Mouse (Mus musculus): ENCODE results near the gene Epha1. TPM values are rescaled to one million over a fixed set of nuclear protein-coding genes. Genes with fewer than 3 reads are reported as not detected.

Epha1 gene
- total and polyA plus RNA-seq, 3 experiments, result 0.04 TPM; not detected in 2

DNA sequence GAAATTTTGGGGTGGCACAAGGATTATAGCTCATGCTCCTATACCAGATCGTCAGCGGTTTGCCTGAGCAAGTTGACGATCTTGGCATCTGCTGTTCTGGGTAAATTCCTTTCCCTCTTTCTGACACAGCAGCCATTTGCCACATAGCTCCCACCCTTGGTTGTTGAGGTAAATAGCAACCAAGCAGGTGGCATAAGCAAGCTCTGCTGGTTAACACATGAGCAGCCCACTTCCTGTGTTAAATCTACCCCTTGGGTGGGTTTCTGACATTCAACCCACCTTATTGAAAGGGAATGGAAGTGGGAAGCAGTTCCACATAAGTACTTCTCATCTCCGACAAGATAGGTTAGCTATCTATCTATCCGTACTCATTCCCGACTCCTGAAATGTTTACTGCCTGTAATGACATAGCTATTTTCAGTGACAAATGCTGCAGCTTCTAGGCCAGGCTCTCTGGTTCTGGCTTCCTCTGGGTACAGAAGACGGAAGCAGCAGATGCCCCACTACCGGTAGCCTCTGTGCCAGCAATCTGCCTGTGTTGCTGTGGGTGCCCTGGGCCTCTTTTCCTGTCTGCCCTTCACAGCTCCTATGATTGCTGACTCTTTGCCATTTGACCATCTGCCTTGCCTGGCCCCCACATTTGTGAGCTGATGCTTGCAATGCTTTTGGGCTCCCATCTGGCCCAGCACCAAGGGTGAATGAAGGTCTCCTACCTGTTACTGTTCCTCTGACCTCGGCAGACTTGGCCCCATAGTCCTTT, 29.5 kb downstream of the Epha1 start:
- no peaks in the 10 kb centered on the region for H3K9me3 ChIP-seq (replicated peaks; ENCODE audit: insufficient read depth, low read length)
- H3K27ac ChIP-seq (ENCODE audit: control insufficient read depth, low read depth, low read length), result no peak overlapping the region
- no peak overlapping the region for H3K9ac ChIP-seq (ENCODE audit: control insufficient read depth, low read depth, low read length, poor library complexity, severe bottlenecking)
- H3K4me1 ChIP-seq (ENCODE audit: control insufficient read depth in 1 of 2, insufficient read depth in 2 of 2, low read length in 2 of 2), result peaks cover 0 to under 1% of the 10 kb centered on the region in 2 experiments; a peak in 1 of 4 replicates
- TF ChIP-seq UBTF (IDR thresholded peaks at IDR 0.05; ENCODE audit: borderline replicate concordance, insufficient read depth, low read depth, low read length) (no peak), RAD21 (IDR thresholded peaks at IDR 0.05; ENCODE audit: low read depth, low read length) (no peak), ZNF384 (IDR thresholded peaks at IDR 0.05; ENCODE audit: low read depth, low read length) (no peak), TCF12 (IDR thresholded peaks at IDR 0.05; ENCODE audit: low read depth, low read length) (no peak), USF1 (IDR thresholded peaks at IDR 0.05; ENCODE audit: low read depth, low read length) (no peak), CTCF (IDR thresholded peaks at IDR 0.05 in 2 of 3, conservative IDR thresholded peaks at IDR 0.05 in 1 of 3; ENCODE audit: control insufficient read depth in 1 of 3, insufficient read depth in 1 of 3, low read depth in 2 of 3, low read length in 3 of 3, poor library complexity in 1 of 3, severe bottlenecking in 1 of 3) (no peak), MAX (IDR thresholded peaks at IDR 0.05; ENCODE audit: low read length) (no peak), E2F4 (IDR thresholded peaks at IDR 0.05; ENCODE audit: borderline replicate concordance, low read depth, low read length) (no peak), GATA1 (IDR thresholded peaks at IDR 0.05; ENCODE audit: low read depth, low read length) (no peak), ELF1 (IDR thresholded peaks at IDR 0.05; ENCODE audit: low read depth, low read length) (no peak), CHD2 (IDR thresholded peaks at IDR 0.05; ENCODE audit: low read length) (no peak), RCOR1 (IDR thresholded peaks at IDR 0.05; ENCODE audit: low read depth, low read length) (no peak), POLR2A (IDR thresholded peaks at IDR 0.05; ENCODE audit: control insufficient read depth in 1 of 2, insufficient read depth in 1 of 2, low read depth in 1 of 2, low read length in 2 of 2, poor library complexity in 1 of 2) (no peak), NELFE (IDR thresholded peaks at IDR 0.05; ENCODE audit: low read depth, low read length) (no peak), MYB (IDR thresholded peaks at IDR 0.05; ENCODE audit: low read depth, low read length) (no peak), HCFC1 (IDR thresholded peaks at IDR 0.05; ENCODE audit: low read depth, low read length) (no peak), BHLHE40 (IDR thresholded peaks at IDR 0.05; ENCODE audit: borderline replicate concordance, low read depth, low read length) (no peak), ZKSCAN1 (IDR thresholded peaks at IDR 0.05; ENCODE audit: low read depth, low read length) (no peak), USF2 (IDR thresholded peaks at IDR 0.05; ENCODE audit: borderline replicate concordance in 1 of 2, insufficient read depth in 1 of 2, low read depth in 1 of 2, low read length in 2 of 2) (no peak), JUND (IDR thresholded peaks at IDR 0.05; ENCODE audit: low read depth, low read length) (no peak)
- no peaks in the 10 kb centered on the region for H3K79me2 ChIP-seq (ENCODE audit: control insufficient read depth, insufficient read depth, low read length, poor library complexity)
- no peaks in the 10 kb centered on the region for H3K27me3 ChIP-seq (ENCODE audit: control insufficient read depth in 1 of 2, insufficient read depth in 2 of 2, low read length in 2 of 2)
- no peak overlapping the region for H3K4me3 ChIP-seq (ENCODE audit: control insufficient read depth in 1 of 2, insufficient read depth in 1 of 2, low read depth in 2 of 2, low read length in 2 of 2)
- DNase-seq (ENCODE audit: low read depth, low spot score), result no peak
- H3K36me3 ChIP-seq (ENCODE audit: control insufficient read depth in 1 of 2, insufficient read depth in 2 of 2, low read length in 2 of 2), result no peaks in the 10 kb centered on the region

GRCm38 (mm10) chr6:42342171-42342570, 30.9 kb downstream of the Epha1 start:
- no peak overlapping the region for H3K9ac ChIP-seq (ENCODE audit: control insufficient read depth, low read depth, low read length, poor library complexity, severe bottlenecking)
- no peaks in the 10 kb centered on the region for H3K4me1 ChIP-seq (ENCODE audit: control insufficient read depth in 1 of 2, insufficient read depth in 2 of 2, low read length in 2 of 2)
- H3K9me3 ChIP-seq (replicated peaks; ENCODE audit: insufficient read depth, low read length), result no peaks in the 10 kb centered on the region
- H3K36me3 ChIP-seq (ENCODE audit: control insufficient read depth in 1 of 2, insufficient read depth in 2 of 2, low read length in 2 of 2), result no peaks in the 10 kb centered on the region
- H3K79me2 ChIP-seq (ENCODE audit: control insufficient read depth, insufficient read depth, low read length, poor library complexity), result no peaks in the 10 kb centered on the region
- no peaks in the 10 kb centered on the region for H3K27me3 ChIP-seq (ENCODE audit: control insufficient read depth in 1 of 2, insufficient read depth in 2 of 2, low read length in 2 of 2)
- no peak for DNase-seq (ENCODE audit: low read depth, low spot score)
- TF ChIP-seq NRF1 (IDR thresholded peaks at IDR 0.05; ENCODE audit: insufficient read depth, low read depth, low read length, poor library complexity, severe bottlenecking) (no peak), GABPA (IDR thresholded peaks at IDR 0.05; ENCODE audit: low read depth, low read length) (no peak), E2F4 (IDR thresholded peaks at IDR 0.05; ENCODE audit: borderline replicate concordance, low read depth, low read length) (no peak), MAFK (IDR thresholded peaks at IDR 0.05; ENCODE audit: borderline replicate concordance, low read depth, low read length) (no peak), UBTF (IDR thresholded peaks at IDR 0.05; ENCODE audit: borderline replicate concordance, insufficient read depth, low read depth, low read length) (no peak)
- no peak overlapping the region for H3K4me3 ChIP-seq (ENCODE audit: control insufficient read depth in 1 of 2, insufficient read depth in 1 of 2, low read depth in 2 of 2, low read length in 2 of 2)
- H3K27ac ChIP-seq (ENCODE audit: control insufficient read depth, low read depth, low read length), result no peak overlapping the region

All from MEL (cell line).